Mouse (Mus musculus) kidney, postnatal 10 days (tissue): ENCODE data around the gene Cpn2.

ENCODE experiments used
- DNase-seq: peaks from one replicate; pipeline ENCODE4 v3.0.0; 2021; ENCODE audit warnings: mixed read lengths

Cpn2 gene

GRCm38 (mm10) chr16:30278406-30278805, 11.1 kb upstream of the Cpn2 start:
- DNase-seq: no peak

GRCm38 (mm10) chr16:30275558-30276340, 8.4 kb upstream of the Cpn2 start:
- no peak for DNase-seq

- no peak for DNase-seq
Measured at GRCm38 (mm10) chr16:30273065-30273464, 5.8 kb upstream of the Cpn2 start.

- no peak for DNase-seq
Measured at GRCm38 (mm10) chr16:30271941-30272595, 4.8 kb upstream of the Cpn2 start.

- DNase-seq: no peak
Measured at GRCm38 (mm10) chr16:30271223-30271761, 4.0 kb upstream of the Cpn2 start.

GRCm38 (mm10) chr16:30266561-30266960, 738 bp downstream of the Cpn2 start:
- DNase-seq: no peak

- DNase-seq: no peak
Measured at GRCm38 (mm10) chr16:30265611-30266010, 1.7 kb downstream of the Cpn2 start.

GRCm38 (mm10) chr16:30263156-30263555, 4.1 kb downstream of the Cpn2 start:
- DNase-seq: no peak

GRCm38 (mm10) chr16:30262664-30263063, 4.6 kb downstream of the Cpn2 start:
- peak; percentile 85 for DNase-seq

GRCm38 (mm10) chr16:30262157-30262556, 5.1 kb downstream of the Cpn2 start:
- no peak for DNase-seq

- DNase-seq: no peak
Measured at GRCm38 (mm10) chr16:30261341-30261740, 6.0 kb downstream of the Cpn2 start.

- no peak for DNase-seq
Measured at GRCm38 (mm10) chr16:30260012-30260635, 7.2 kb downstream of the Cpn2 start.

GRCm38 (mm10) chr16:30259444-30259843, 7.9 kb downstream of the Cpn2 start:
- DNase-seq: no peak

- DNase-seq: no peak
Measured at GRCm38 (mm10) chr16:30258441-30258840, 8.9 kb downstream of the Cpn2 start.

- DNase-seq: no peak
Measured at GRCm38 (mm10) chr16:30257718-30258117, 9.6 kb downstream of the Cpn2 start.

GRCm38 (mm10) chr16:30255061-30255460, 12.2 kb downstream of the Cpn2 start:
- no peak for DNase-seq

- DNase-seq: no peak
Measured at GRCm38 (mm10) chr16:30253900-30254299, 13.4 kb downstream of the Cpn2 start.

- no peak for DNase-seq
Measured at GRCm38 (mm10) chr16:30253374-30253773, 13.9 kb downstream of the Cpn2 start.

GRCm38 (mm10) chr16:30252003-30252418, 15.3 kb downstream of the Cpn2 start:
- DNase-seq: peak; percentile 85

GRCm38 (mm10) chr16:30244037-30244700, 23.1 kb downstream of the Cpn2 start:
- no peak for DNase-seq

GRCm38 (mm10) chr16:30241623-30242022, 25.7 kb downstream of the Cpn2 start:
- DNase-seq: no peak

- DNase-seq: no peak
Measured at GRCm38 (mm10) chr16:30238791-30239190, 28.5 kb downstream of the Cpn2 start.

- peak; percentile 91 for DNase-seq
Measured at GRCm38 (mm10) chr16:30236091-30236699, 31.1 kb downstream of the Cpn2 start.
